In the genomic region with DNA sequence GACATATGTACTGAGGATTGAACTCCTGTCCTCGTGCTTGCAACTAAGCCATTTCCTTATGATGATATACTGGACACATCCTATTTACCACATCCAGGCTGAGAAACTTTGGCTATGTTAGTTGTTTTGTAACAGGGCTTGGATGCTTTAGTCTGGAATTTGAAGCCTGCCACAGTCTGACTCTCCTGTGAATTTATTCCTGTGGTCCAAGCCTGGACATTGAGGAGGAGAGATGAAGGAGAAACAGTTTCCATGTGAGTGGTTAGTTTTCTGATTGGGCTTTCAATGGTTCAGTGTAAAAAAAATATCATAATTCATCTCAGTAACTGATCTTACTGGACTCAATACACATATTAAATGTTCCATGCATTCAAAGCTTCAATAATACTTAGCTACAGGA, we compare ENCODE assay signal across 18 mouse cellular contexts.
"Had no signal": no experiment of that assay in that cellular context is flagged by ENCODE, and none has a peak within 500 bp of the region (broad histone marks: within the 10 kb centered on the region; RNA-seq: fewer than 3 reads in every experiment).

No protein-coding gene starts in this region.

- ATAC-seq: midbrain, embryonic 13.5 days; midbrain, embryonic 16.5 days had no signal

- H3K27ac ChIP-seq: midbrain, embryonic 10.5 days; midbrain, embryonic 13.5 days; neural tube, embryonic 13.5 days; neural tube, embryonic 15.5 days had no signal

- H3K4me2 ChIP-seq: lung, embryonic 14.5 days; midbrain, embryonic 13.5 days; neural tube, embryonic 13.5 days; neural tube, embryonic 15.5 days had no signal

- H3K4me1 ChIP-seq: midbrain, embryonic 10.5 days; midbrain, embryonic 13.5 days; neural tube, embryonic 13.5 days; neural tube, embryonic 15.5 days had no signal

- H3K27me3 ChIP-seq: midbrain, embryonic 13.5 days; neural tube, embryonic 13.5 days; neural tube, embryonic 15.5 days had no signal

- DNase-seq: lung, adult 18-20 months; lung, embryonic 14.5 days; lung, postnatal 10 days; lung, postnatal 4 days; retina, postnatal 1 day; right cerebral cortex, adult 18-20 months; right cerebral cortex, postnatal 25 days; right cerebral cortex, postnatal 4 days; spleen, adult 18-20 months; thymus, adult 18-20 months; thymus, postnatal 14 days; thymus, postnatal 36 days had no signal

- H3K36me3 ChIP-seq: midbrain, embryonic 10.5 days; midbrain, embryonic 13.5 days; neural tube, embryonic 13.5 days; neural tube, embryonic 15.5 days had no signal

- H3K4me3 ChIP-seq: midbrain, embryonic 10.5 days; midbrain, embryonic 13.5 days; myocyte; neural tube, embryonic 13.5 days; neural tube, embryonic 15.5 days had no signal

- H3K9ac ChIP-seq: lung, embryonic 14.5 days; midbrain, embryonic 13.5 days; neural tube, embryonic 13.5 days; neural tube, embryonic 15.5 days had no signal

- H3K9me3 ChIP-seq: midbrain, embryonic 10.5 days; midbrain, embryonic 13.5 days; neural tube, embryonic 13.5 days; neural tube, embryonic 15.5 days had no signal
